Comparison of ENCODE assay signal across 28 mouse cellular contexts in the genomic region with DNA sequence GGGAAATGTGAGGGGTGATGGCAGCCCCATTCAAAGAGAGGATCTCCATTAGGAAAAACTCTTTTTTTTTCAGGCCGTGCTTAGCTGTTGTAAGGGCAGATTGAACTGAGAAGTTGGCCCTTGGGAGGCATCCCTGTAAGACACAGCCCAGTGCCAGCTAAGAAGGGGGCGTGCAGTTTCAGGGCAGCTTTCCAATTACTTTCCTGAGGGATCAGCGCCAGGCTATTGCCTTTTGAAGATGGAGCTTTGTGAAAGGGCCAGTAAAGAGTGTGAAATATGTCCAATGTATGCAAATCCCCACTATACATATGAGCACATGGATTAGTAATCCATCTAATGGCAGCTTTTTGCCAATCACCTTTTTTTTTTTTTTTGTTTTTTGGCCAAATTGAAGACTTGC.
DNase-seq lines count a peak whose midpoint lies in the region; ATAC-seq and TF ChIP-seq lines count a peak whose summit lies in the region.
"Had no signal": no experiment of that assay in that cellular context is flagged by ENCODE, and none has a peak within 500 bp of the region (broad histone marks: within the 10 kb centered on the region; RNA-seq: fewer than 3 reads in every experiment).

No protein-coding gene starts in this region.

- H3K9me3 ChIP-seq in forebrain, embryonic 16.5 days (ENCODE audit: control insufficient read depth, low read length), result no peaks in the 10 kb centered on the region
- no peaks in the 10 kb centered on the region for H3K9me3 ChIP-seq in forebrain, embryonic 11.5 days (ENCODE audit: control insufficient read depth, low read length)
- no peaks in the 10 kb centered on the region for H3K9me3 ChIP-seq in midbrain, embryonic 14.5 days (ENCODE audit: control insufficient read depth, low read length)
- no peaks in the 10 kb centered on the region for H3K9me3 ChIP-seq in midbrain, embryonic 10.5 days (replicated peaks)
- H3K9me3 ChIP-seq: forebrain, embryonic 12.5 days; heart, embryonic 10.5 days; hindbrain, embryonic 13.5 days; limb, embryonic 13.5 days; lung, embryonic 15.5 days; midbrain, embryonic 12.5 days; neural tube, embryonic 12.5 days; stomach, embryonic 15.5 days had no signal

- H3K36me3 ChIP-seq in forebrain, embryonic 16.5 days (ENCODE audit: control insufficient read depth, insufficient read depth), result no peaks in the 10 kb centered on the region
- H3K36me3 ChIP-seq in forebrain, embryonic 11.5 days (ENCODE audit: control insufficient read depth, insufficient read depth, low read length), result no peaks in the 10 kb centered on the region
- H3K36me3 ChIP-seq in midbrain, embryonic 14.5 days (ENCODE audit: control insufficient read depth, insufficient read depth, low read length), result no peaks in the 10 kb centered on the region
- H3K36me3 ChIP-seq in midbrain, embryonic 10.5 days, result no peaks in the 10 kb centered on the region
- H3K36me3 ChIP-seq: forebrain, embryonic 12.5 days; heart, embryonic 10.5 days; hindbrain, embryonic 13.5 days; limb, embryonic 13.5 days; lung, embryonic 15.5 days; midbrain, embryonic 12.5 days; neural tube, embryonic 12.5 days; stomach, embryonic 15.5 days had no signal

- no peaks in the 10 kb centered on the region for H3K27me3 ChIP-seq in forebrain, embryonic 16.5 days (replicated peaks; ENCODE audit: control insufficient read depth, insufficient read depth, low read length)
- no peaks in the 10 kb centered on the region for H3K27me3 ChIP-seq in forebrain, embryonic 11.5 days (ENCODE audit: control insufficient read depth, insufficient read depth, low read length)
- no peaks in the 10 kb centered on the region for H3K27me3 ChIP-seq in midbrain, embryonic 14.5 days (ENCODE audit: control insufficient read depth, insufficient read depth, low read length)
- no peaks in the 10 kb centered on the region for H3K27me3 ChIP-seq in midbrain, embryonic 10.5 days (ENCODE audit: low read depth, poor library complexity, severe bottlenecking)
- H3K27me3 ChIP-seq: forebrain, embryonic 12.5 days; limb, embryonic 13.5 days; lung, embryonic 15.5 days; midbrain, embryonic 12.5 days; neural tube, embryonic 12.5 days; stomach, embryonic 15.5 days had no signal

- no peak overlapping the region for H3K27ac ChIP-seq in forebrain, embryonic 16.5 days (ENCODE audit: low read length)
- no peak overlapping the region for H3K27ac ChIP-seq in forebrain, embryonic 11.5 days (ENCODE audit: low read depth, low read length)
- 0 out of 2 replicates have a peak overlapping the region, but pooled peaks have one; percentile 1 for H3K27ac ChIP-seq in midbrain, embryonic 14.5 days (replicated peaks; ENCODE audit: low read depth, low read length)
- no peak overlapping the region for H3K27ac ChIP-seq in midbrain, embryonic 10.5 days (replicated peaks)
- H3K27ac ChIP-seq: forebrain, embryonic 12.5 days; heart, embryonic 10.5 days; hindbrain, embryonic 13.5 days; limb, embryonic 13.5 days; lung, embryonic 15.5 days; midbrain, embryonic 12.5 days; neural tube, embryonic 12.5 days; stomach, embryonic 15.5 days had no signal

- TF ChIP-seq POLR2A in brain, embryonic 14.5 days (IDR thresholded peaks at IDR 0.05; ENCODE audit: borderline replicate concordance, extremely low read depth, insufficient read depth, insufficient read length, poor library complexity, severe bottlenecking), result no peak

- H3K9ac ChIP-seq in forebrain, embryonic 16.5 days (replicated peaks; ENCODE audit: low read depth, low read length), result no peak overlapping the region
- H3K9ac ChIP-seq in forebrain, embryonic 11.5 days (ENCODE audit: low read length), result no peak overlapping the region
- no peak overlapping the region for H3K9ac ChIP-seq in midbrain, embryonic 14.5 days (replicated peaks; ENCODE audit: low read length)
- H3K9ac ChIP-seq: forebrain, embryonic 12.5 days; hindbrain, embryonic 13.5 days; limb, embryonic 13.5 days; lung, embryonic 15.5 days; midbrain, embryonic 12.5 days; neural tube, embryonic 12.5 days; stomach, embryonic 15.5 days had no signal

- H3K4me1 ChIP-seq in forebrain, embryonic 16.5 days (replicated peaks; ENCODE audit: control insufficient read depth, insufficient read depth, low read length), result peaks cover 6% of the 10 kb centered on the region; the same call in 1 of the 2 replicates
- H3K4me1 ChIP-seq in forebrain, embryonic 11.5 days (replicated peaks; ENCODE audit: control insufficient read depth, insufficient read depth, low read length), result no peaks in the 10 kb centered on the region
- no peaks in the 10 kb centered on the region for H3K4me1 ChIP-seq in midbrain, embryonic 14.5 days (ENCODE audit: control insufficient read depth, insufficient read depth, low read length)
- no peaks in the 10 kb centered on the region for H3K4me1 ChIP-seq in midbrain, embryonic 10.5 days
- H3K4me1 ChIP-seq: heart, embryonic 10.5 days; limb, embryonic 13.5 days; lung, embryonic 15.5 days; stomach, embryonic 15.5 days had no signal

- no peak overlapping the region for H3K4me3 ChIP-seq in forebrain, embryonic 16.5 days (replicated peaks; ENCODE audit: low read length)
- H3K4me3 ChIP-seq in forebrain, embryonic 11.5 days (ENCODE audit: low read depth, low read length), result no peak overlapping the region
- H3K4me3 ChIP-seq in midbrain, embryonic 14.5 days (replicated peaks; ENCODE audit: low read depth, low read length), result no peak overlapping the region
- H3K4me3 ChIP-seq in midbrain, embryonic 10.5 days, result no peak overlapping the region
- H3K4me3 ChIP-seq: erythroblast, embryonic 14.5 days; forebrain, embryonic 12.5 days; heart, embryonic 10.5 days; hindbrain, embryonic 13.5 days; limb, embryonic 13.5 days; lung, embryonic 15.5 days; midbrain, embryonic 12.5 days; myocyte; neural tube, embryonic 12.5 days; stomach, embryonic 15.5 days had no signal

- whole genome bisulfite sequencing in forebrain, embryonic 16.5 days, result 31% methylated on average over 3 of the region's 3 CpGs
- WGBS in forebrain, embryonic 11.5 days, result 72% methylated on average over 3 of the region's 3 CpGs
- 35% methylated on average over 3 of the region's 3 CpGs for WGBS in midbrain, embryonic 14.5 days
- 85% methylated on average over 3 of the region's 3 CpGs for WGBS in midbrain, embryonic 10.5 days

- ATAC-seq in forebrain, embryonic 16.5 days, result peak; percentile 40; the same call in 1 of the 2 replicates
- no peak for ATAC-seq in forebrain, embryonic 11.5 days (replicated peaks; ENCODE audit: low FRiP score)
- no peak for ATAC-seq in midbrain, embryonic 14.5 days (ENCODE audit: low FRiP score, low TSS enrichment)
- ATAC-seq: intestine, postnatal 0 days had no signal

- no peak for DNase-seq in forebrain, embryonic 11.5 days (ENCODE audit: low spot score)
- DNase-seq in midbrain, embryonic 14.5 days, result peak; percentile 62
- DNase-seq in midbrain, embryonic 10.5 days (ENCODE audit: low spot score), result no peak
- peak; percentile 49 for DNase-seq in brain, adult 2 months (ENCODE audit: low read depth, low spot score)
- DNase-seq in brain, embryonic 14.5 days (ENCODE audit: low read depth), result peak; percentile 82
- DNase-seq: adrenal gland, postnatal 25 days; B cell, adult 2 months; cerebellum, adult 9-10 months; gastrocnemius, postnatal 14 days; heart, adult 11 months; heart, postnatal 36 days; kidney, adult 9 months; kidney, postnatal 10 days; layer of hippocampus, adult 9-11 months; right cerebral cortex, postnatal 14 days had no signal

- no peak for TF ChIP-seq CTCF in brain, embryonic 14.5 days (IDR thresholded peaks at IDR 0.05; ENCODE audit: borderline replicate concordance, extremely low read depth, insufficient read depth, insufficient read length)

- H3K4me2 ChIP-seq in forebrain, embryonic 16.5 days (ENCODE audit: low read length), result no peak overlapping the region
- no peak overlapping the region for H3K4me2 ChIP-seq in forebrain, embryonic 11.5 days (ENCODE audit: low read depth, low read length, severe bottlenecking)
- no peak overlapping the region for H3K4me2 ChIP-seq in midbrain, embryonic 14.5 days (ENCODE audit: low read length)
- H3K4me2 ChIP-seq: forebrain, embryonic 12.5 days; hindbrain, embryonic 13.5 days; limb, embryonic 13.5 days; liver, embryonic 11.5 days; lung, embryonic 15.5 days; midbrain, embryonic 12.5 days; neural tube, embryonic 12.5 days; stomach, embryonic 15.5 days had no signal

Comparison
In these comparisons a context has a peak if more than half of its experiments do, and no peak if none do; other contexts are left out.
1. DNase-seq: peak in midbrain, embryonic 14.5 days (single experiment), brain, adult 2 months (single experiment) and brain, embryonic 14.5 days (single experiment); none in forebrain, embryonic 11.5 days (single experiment) and midbrain, embryonic 10.5 days (single experiment).